Mouse (Mus musculus): ENCODE data around the gene Pramef12. TPM values are rescaled to one million over a fixed set of nuclear protein-coding genes. Genes with fewer than 3 reads are reported as not detected.

The Pramef12 gene
- total and polyA plus RNA-seq, 3 experiments = 0.13 to 0.46 (median 0.16) TPM

GRCm38 (mm10) chr4:144441582-144441981 lies 33.3 kb upstream of the Pramef12 start:
- in situ Hi-C loops (cut with MboI; ENCODE audit: low pct_ligation_motif_present, low pct_unique_long_range_greater_than_20kb, low sequenced_read_pairs) (no loop called here), dilution Hi-C loops (cut with MboI; ENCODE audit: extremely low pct_ligation_motif_present, extremely low pct_unique_long_range_greater_than_20kb, low sequenced_read_pairs) (no loop called here)
- H3K4me1 ChIP-seq (ENCODE audit: control insufficient read depth in 1 of 2, insufficient read depth in 2 of 2) = no peaks in the 10 kb centered on the region

GRCm38 (mm10) chr4:144441095-144441494 lies 32.8 kb upstream of the Pramef12 start:
- no peak overlapping the region for H3K9ac ChIP-seq (ENCODE audit: insufficient read depth, low read depth)
- no peaks in the 10 kb centered on the region for H3K79me2 ChIP-seq (replicated peaks; ENCODE audit: control insufficient read depth, extremely low read depth, insufficient read depth, poor library complexity, severe bottlenecking)
- H3K4me1 ChIP-seq (ENCODE audit: control insufficient read depth in 1 of 2, insufficient read depth in 2 of 2) = no peaks in the 10 kb centered on the region
- peaks cover 16% of the 10 kb centered on the region for H3K9me3 ChIP-seq (replicated peaks; ENCODE audit: low read length)
- DNase-seq (ENCODE audit: extremely low read depth) = no peak
- dilution Hi-C loops (cut with MboI; ENCODE audit: extremely low pct_ligation_motif_present, extremely low pct_unique_long_range_greater_than_20kb, low sequenced_read_pairs) = no loop called here
- H3K4me2 ChIP-seq (ENCODE audit: insufficient read depth, low read depth, poor library complexity, severe bottlenecking) = no peak overlapping the region
- no peak for TF ChIP-seq MXI1 (IDR thresholded peaks at IDR 0.05; ENCODE audit: low read depth, low read length)
- TF ChIP-seq ZKSCAN1 (IDR thresholded peaks at IDR 0.05; ENCODE audit: borderline replicate concordance, low read depth, low read length) = no peak
- no peak for TF ChIP-seq MEF2A (IDR thresholded peaks at IDR 0.05; ENCODE audit: borderline replicate concordance, low read depth, low read length)
- TF ChIP-seq TCF12 (IDR thresholded peaks at IDR 0.05; ENCODE audit: low read depth, low read length) = no peak
- TF ChIP-seq SIN3A (IDR thresholded peaks at IDR 0.05; ENCODE audit: low read length) = no peak
- no peak for TF ChIP-seq POLR2A (IDR thresholded peaks at IDR 0.05; ENCODE audit: low read depth, low read length)
- H3K4me3 ChIP-seq (replicated peaks in 1 of 3; ENCODE audit: low read depth in 2 of 3, low read length in 2 of 3, poor library complexity in 1 of 3) = no peak overlapping the region
- in situ Hi-C loops (cut with MboI; ENCODE audit: low pct_ligation_motif_present, low pct_unique_long_range_greater_than_20kb, low sequenced_read_pairs) = no loop called here
- no peaks in the 10 kb centered on the region for H3K36me3 ChIP-seq (replicated peaks in 1 of 2; ENCODE audit: control insufficient read depth in 1 of 2, insufficient read depth in 1 of 2, low read length in 1 of 2)
- H3K27me3 ChIP-seq (replicated peaks) = peaks cover 3% of the 10 kb centered on the region
- no peak overlapping the region for H3K27ac ChIP-seq (ENCODE audit: insufficient read depth, low read depth)

More at GRCm38 (mm10) chr4:144441582-144441981, 33.3 kb upstream of the Pramef12 start:
- Histone ChIP-seq H3K9me3 (replicated peaks; ENCODE audit: low read length) (peaks cover 18% of the 10 kb centered on the region), H3K79me2 (replicated peaks; ENCODE audit: control insufficient read depth, extremely low read depth, insufficient read depth, poor library complexity, severe bottlenecking) (no peaks in the 10 kb centered on the region), H3K4me2 (ENCODE audit: insufficient read depth, low read depth, poor library complexity, severe bottlenecking) (no peak overlapping the region), H3K9ac (ENCODE audit: insufficient read depth, low read depth) (no peak overlapping the region), H3K27ac (ENCODE audit: insufficient read depth, low read depth) (no peak overlapping the region), H3K4me3 (replicated peaks in 1 of 3; ENCODE audit: low read depth in 2 of 3, low read length in 2 of 3, poor library complexity in 1 of 3) (no peak overlapping the region), H3K27me3 (replicated peaks) (peaks cover 3% of the 10 kb centered on the region), H3K36me3 (replicated peaks in 1 of 2; ENCODE audit: control insufficient read depth in 1 of 2, insufficient read depth in 1 of 2, low read length in 1 of 2) (no peaks in the 10 kb centered on the region)
- no peak for TF ChIP-seq USF1 (IDR thresholded peaks at IDR 0.05; ENCODE audit: low read depth, low read length)
- TF ChIP-seq MXI1 (IDR thresholded peaks at IDR 0.05; ENCODE audit: low read depth, low read length) = no peak
- no peak for TF ChIP-seq BHLHE40 (IDR thresholded peaks at IDR 0.05; ENCODE audit: low read depth, low read length)
- DNase-seq (ENCODE audit: extremely low read depth) = no peak

- dilution Hi-C loops (cut with MboI; ENCODE audit: extremely low pct_ligation_motif_present, extremely low pct_unique_long_range_greater_than_20kb, low sequenced_read_pairs) (no loop called here), in situ Hi-C loops (cut with MboI; ENCODE audit: low pct_ligation_motif_present, low pct_unique_long_range_greater_than_20kb, low sequenced_read_pairs) (no loop called here)
- DNase-seq (ENCODE audit: extremely low read depth) = no peak
- no peaks in the 10 kb centered on the region for H3K36me3 ChIP-seq (replicated peaks in 1 of 2; ENCODE audit: control insufficient read depth in 1 of 2, insufficient read depth in 1 of 2, low read length in 1 of 2)
- H3K27me3 ChIP-seq (replicated peaks) = peaks cover 3% of the 10 kb centered on the region
- no peak within 1 kb of the TSS for H3K4me3 ChIP-seq (replicated peaks in 1 of 3; ENCODE audit: low read depth in 2 of 3, low read length in 2 of 3, poor library complexity in 1 of 3)
- H3K27ac ChIP-seq (ENCODE audit: insufficient read depth, low read depth) = no peak within 1 kb of the TSS
- TF ChIP-seq ZNF384 (IDR thresholded peaks at IDR 0.05; ENCODE audit: low read depth, low read length) (no peak), ZKSCAN1 (IDR thresholded peaks at IDR 0.05; ENCODE audit: borderline replicate concordance, low read depth, low read length) (no peak), KAT2A (IDR thresholded peaks at IDR 0.05; ENCODE audit: insufficient replicate concordance, low read length) (no peak), POLR2A (IDR thresholded peaks at IDR 0.05; ENCODE audit: low read depth, low read length) (no peak), TCF12 (IDR thresholded peaks at IDR 0.05; ENCODE audit: low read depth, low read length) (no peak), MXI1 (IDR thresholded peaks at IDR 0.05; ENCODE audit: low read depth, low read length) (no peak)
- no peak within 1 kb of the TSS for H3K4me2 ChIP-seq (ENCODE audit: insufficient read depth, low read depth, poor library complexity, severe bottlenecking)
- H3K4me1 ChIP-seq (ENCODE audit: control insufficient read depth in 1 of 2, insufficient read depth in 2 of 2) = no peaks in the 10 kb centered on the region
- H3K79me2 ChIP-seq (replicated peaks; ENCODE audit: control insufficient read depth, extremely low read depth, insufficient read depth, poor library complexity, severe bottlenecking) = no peaks in the 10 kb centered on the region
- H3K9ac ChIP-seq (ENCODE audit: insufficient read depth, low read depth) = no peak within 1 kb of the TSS
- H3K9me3 ChIP-seq (replicated peaks; ENCODE audit: low read length) = peaks cover 13% of the 10 kb centered on the region
Observed at GRCm38 (mm10) chr4:144438672-144439071, 30.4 kb upstream of the Pramef12 start, which contains the start of gene 1700012P22Rik. TSS of gene 1700012P22Rik (minus strand) at chr4:144438772.

Measured in CH12.LX (cell line).